Mouse (Mus musculus): ENCODE measurements around the gene Tecpr1.

Gene Tecpr1

DNA sequence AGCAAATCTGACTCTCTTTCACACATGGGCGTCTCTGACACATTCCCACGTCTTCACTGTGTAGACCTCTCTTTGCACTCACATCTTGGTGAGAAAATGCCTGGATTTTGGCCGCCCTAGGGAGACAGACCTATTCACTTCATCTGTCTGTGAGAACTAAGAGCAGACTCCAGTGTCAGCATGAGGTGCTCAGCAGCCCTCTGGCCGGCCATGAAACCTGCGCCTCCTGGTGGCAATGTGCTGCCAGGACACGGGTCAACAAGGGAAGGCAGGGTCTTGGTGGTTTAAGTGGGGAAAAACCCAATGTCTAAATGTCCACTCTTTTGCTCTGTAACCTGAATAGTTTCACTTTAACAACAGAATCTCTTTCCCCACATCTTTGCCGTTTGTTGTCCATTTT lies 9.0 kb downstream of the Tecpr1 start:
- peak; percentile 68 for DNase-seq (ENCODE audit: low read depth, low spot score)

- DNase-seq (ENCODE audit: low read depth, low spot score): peak; percentile 63
These were observed 15.9 kb downstream of the Tecpr1 start for GRCm38 (mm10) chr5:144207478-144207877.

DNA sequence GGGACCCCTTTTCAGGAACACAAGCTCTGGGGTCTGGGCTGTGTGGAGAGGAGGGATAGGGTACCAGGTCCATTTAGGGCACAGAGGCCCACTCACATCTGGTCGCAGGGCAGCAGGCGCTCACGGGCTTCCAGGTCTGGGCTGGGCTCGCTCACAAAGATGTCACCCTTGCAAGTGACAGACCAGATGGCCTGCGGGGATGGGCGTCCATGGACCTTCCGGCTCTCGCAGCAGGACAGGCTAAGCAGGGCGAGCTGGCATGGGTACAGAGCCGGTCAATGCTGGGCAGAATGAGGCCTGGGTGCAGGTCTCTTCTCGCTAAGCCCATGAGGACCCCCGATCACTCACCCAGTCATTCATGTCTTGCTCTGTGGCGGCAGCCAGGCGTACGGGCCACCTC lies 17.3 kb downstream of the Tecpr1 start:
- no peak for DNase-seq (ENCODE audit: low read depth, low spot score)

GRCm38 (mm10) chr5:144204911-144205310 lies 18.5 kb downstream of the Tecpr1 start:
- DNase-seq (ENCODE audit: low read depth, low spot score): no peak

DNA sequence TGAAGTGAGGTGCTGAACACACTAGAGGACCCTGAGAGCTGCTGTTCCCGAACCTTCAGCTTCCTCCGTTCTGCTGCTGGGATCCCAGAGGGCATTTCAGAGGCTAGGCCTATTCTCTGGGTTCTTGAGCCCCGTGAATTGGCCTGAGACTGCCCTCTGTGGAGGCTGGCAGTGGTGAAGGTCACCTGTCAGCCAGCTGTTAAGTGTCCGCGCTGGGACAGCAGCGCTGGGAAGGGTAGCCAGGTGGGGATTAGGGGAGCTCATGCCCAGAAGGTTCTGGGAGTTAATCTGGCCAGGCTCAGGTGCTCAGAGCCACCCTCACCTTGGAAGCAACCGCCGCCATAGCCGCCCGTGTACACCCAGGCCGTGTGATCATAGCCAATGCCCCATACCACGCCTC lies 19.1 kb downstream of the Tecpr1 start:
- no peak for DNase-seq (ENCODE audit: low read depth, low spot score)

DNA sequence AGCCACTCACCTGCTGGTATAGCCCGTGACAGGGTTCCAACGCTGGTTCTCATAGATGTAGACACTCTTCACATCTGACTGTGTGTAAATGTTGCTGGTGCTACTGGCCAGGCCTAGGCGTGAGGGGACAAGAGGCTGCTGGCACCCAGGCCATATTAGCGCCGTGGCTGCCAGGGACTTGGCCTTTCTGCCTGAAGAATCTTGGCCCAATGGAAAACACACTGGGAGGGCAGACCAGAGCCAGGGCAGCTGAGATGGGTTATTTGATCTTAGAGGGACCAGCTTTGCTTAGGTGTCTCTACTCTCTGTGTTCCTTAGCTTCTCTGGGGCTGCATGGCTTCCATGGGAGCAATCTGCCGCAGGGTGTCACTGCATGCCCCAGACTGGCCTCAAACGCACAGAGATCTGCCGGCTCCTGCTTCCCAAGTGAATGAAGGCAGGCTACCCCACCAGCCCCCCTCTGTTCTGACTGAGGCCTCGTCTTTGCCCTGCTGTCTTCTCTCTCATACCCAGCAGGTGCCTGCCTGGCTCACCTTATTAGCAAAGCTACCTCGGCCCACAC lies 19.9 kb downstream of the Tecpr1 start:
- no peak for DNase-seq (ENCODE audit: low read depth, low spot score)

DNA sequence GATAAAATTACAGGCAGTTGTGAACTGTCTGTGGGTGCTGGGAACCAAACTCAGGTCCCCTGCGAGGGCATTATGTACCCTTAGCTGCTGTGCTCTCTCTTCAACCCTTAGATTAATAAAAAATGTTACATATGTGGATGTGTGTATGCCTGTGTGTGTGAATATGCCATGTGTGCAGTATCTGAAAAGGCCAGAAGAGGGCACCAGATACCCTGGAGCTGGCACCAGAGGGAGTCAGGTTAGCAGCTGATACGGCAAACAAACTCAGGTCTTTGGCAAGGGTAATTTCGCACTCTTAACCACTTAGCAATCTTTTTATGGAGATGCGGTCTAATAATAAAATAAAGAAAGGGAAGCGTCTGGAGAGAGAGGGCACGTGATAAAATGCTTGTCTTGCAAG lies 21.0 kb downstream of the Tecpr1 start:
- peak; percentile 14 for DNase-seq (ENCODE audit: low read depth, low spot score)

- DNase-seq (ENCODE audit: low read depth, low spot score): peak; percentile 44
These were observed 22.8 kb downstream of the Tecpr1 start for GRCm38 (mm10) chr5:144200616-144201015.

GRCm38 (mm10) chr5:144195567-144195966 lies 27.8 kb downstream of the Tecpr1 start:
- no peak for DNase-seq (ENCODE audit: low read depth, low spot score)

- no peak for DNase-seq (ENCODE audit: low read depth, low spot score)
These were observed 29.0 kb downstream of the Tecpr1 start for GRCm38 (mm10) chr5:144194416-144194815.

GRCm38 (mm10) chr5:144192673-144193072 lies 30.7 kb downstream of the Tecpr1 start:
- no peak for DNase-seq (ENCODE audit: low read depth, low spot score)

DNA sequence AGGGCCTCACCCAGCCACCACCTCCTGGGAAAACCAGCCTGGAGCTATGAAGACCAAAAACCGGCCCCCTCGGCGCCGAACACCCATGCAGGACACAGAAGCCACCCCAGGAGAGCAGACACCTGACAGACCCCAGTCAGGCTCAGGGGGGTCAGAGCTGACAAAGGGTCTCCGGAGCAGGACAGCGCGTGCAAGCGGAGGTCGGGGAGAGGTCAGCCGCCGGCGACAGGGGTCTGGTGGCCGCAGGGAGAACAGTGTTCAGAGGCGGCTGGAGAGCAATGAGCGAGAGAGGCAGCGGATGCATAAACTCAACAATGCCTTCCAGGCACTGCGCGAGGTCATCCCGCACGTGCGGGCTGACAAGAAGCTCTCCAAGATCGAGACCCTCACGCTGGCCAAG lies 32.4 kb downstream of the Tecpr1 start:
- no peak for DNase-seq (ENCODE audit: low read depth, low spot score)

GRCm38 (mm10) chr5:144189950-144190583 lies 33.3 kb downstream of the Tecpr1 start, which contains the start of gene Bhlha15:
Gene Bhlha15, plus strand, starts transcription at chr5:144190286.
- no peak for DNase-seq (ENCODE audit: low read depth, low spot score)

DNA sequence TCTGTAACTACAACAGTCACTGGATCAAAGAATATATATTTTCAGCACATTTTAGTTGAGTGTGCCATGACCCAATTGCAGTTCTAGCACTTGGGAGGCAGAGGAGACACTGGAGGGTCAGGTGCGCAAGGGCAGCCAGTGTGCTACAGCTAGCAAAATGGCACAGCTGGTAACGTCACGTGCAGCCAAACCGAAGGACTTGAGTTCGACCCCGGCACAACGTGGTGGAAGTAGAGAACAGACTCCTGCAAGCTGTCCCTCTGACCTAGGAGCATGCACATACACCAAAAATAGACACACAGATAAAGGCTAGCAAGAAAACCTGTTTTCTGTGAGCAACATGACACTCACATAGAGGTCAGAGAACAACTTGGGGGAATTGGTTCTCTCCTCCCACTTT lies 34.1 kb downstream of the Tecpr1 start:
- no peak for DNase-seq (ENCODE audit: low read depth, low spot score)

DNA sequence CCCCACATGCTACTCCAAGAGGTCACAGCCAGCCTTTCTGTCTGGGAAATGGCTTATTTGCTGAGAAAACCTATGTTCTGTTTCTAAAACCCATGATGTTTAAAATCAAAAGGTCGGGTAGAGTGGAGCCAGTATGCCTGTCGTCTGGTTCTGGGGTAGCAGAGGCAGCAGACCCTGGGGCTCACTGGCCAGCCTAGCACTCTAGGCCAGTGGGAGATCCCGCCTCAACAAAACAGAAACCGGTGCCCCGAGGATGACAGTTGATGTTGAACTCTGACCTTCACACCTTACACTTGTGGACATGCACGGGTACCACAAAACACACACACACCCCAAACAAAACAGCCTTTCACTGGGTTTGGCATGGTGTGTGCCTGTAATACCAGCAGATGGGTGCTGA lies 35.0 kb downstream of the Tecpr1 start:
- no peak for DNase-seq (ENCODE audit: low read depth, low spot score)

DNA sequence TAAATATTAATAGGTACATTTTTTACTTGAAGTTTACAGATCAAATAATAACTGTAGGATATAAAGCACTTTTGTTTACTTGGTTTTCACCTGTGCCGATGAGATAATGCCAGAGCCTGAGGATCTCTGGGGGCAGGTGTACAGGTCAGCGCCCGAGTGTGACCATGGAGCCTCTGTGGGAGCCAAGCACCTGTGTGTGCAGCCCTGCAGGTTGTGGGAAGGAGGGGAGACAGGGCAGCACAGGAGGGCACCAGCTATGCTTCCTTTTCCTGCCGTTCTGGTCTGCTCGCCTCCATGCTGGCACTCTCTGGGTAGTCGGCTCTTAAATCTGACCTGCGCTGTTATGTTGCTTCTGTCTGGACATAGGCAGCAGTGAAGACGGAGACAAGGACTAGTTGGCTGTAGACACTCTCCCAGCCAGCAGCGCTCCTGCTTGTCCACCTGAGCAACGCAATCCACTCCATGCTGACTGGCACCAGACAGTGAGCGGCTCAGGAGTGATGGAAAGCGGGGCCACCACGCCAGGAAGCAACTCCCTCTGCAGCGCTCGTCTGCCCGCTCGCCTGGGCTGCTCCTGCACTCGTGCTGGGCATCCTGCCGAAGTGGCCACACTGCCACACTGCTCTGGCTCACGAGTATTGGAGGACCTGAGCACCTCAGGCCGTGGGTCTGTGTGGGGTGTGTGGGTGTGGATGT lies 38.9 kb downstream of the Tecpr1 start:
- no peak for DNase-seq (ENCODE audit: low read depth, low spot score)

- peak; percentile 53 for DNase-seq (ENCODE audit: low read depth, low spot score)
These were observed 39.6 kb downstream of the Tecpr1 start for GRCm38 (mm10) chr5:144183647-144184335.

GRCm38 (mm10) chr5:144183248-144183559 lies 40.2 kb downstream of the Tecpr1 start:
- no peak for DNase-seq (ENCODE audit: low read depth, low spot score)

DNA sequence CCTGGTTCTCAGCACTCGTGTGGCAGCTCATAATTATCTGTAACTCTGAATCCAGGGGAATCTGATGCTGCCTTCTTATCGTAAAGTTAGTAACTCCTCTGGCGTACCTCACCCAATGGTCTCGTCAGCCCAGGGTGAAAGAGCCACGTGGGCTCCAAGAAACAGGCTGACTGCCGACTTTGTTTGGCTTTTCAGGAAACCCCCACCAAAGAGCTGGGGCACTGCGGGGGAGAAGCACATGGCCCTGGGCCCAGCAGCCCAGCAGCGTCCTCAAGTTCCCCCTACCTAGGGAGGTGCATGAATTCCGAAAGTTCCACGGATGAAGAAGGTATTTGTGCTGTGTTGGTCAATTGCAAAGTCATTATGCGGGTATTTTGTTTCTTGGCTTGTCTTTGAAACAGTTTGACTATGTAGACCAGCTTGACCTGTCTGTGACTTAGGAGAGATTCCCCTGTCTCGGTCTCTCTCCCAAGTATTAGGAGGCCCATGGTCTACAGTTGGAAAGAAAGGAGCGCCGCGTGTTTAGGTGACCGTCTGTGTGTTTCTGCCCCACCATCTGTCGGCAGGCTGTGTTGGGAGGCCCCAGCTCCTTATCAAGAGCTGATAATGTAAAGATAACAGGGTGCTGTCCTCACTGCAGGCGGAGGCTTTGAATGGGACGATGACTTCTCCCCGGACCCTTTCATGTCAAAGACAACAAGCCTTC lies 40.7 kb downstream of the Tecpr1 start:
- no peak for DNase-seq (ENCODE audit: low read depth, low spot score)

DNA sequence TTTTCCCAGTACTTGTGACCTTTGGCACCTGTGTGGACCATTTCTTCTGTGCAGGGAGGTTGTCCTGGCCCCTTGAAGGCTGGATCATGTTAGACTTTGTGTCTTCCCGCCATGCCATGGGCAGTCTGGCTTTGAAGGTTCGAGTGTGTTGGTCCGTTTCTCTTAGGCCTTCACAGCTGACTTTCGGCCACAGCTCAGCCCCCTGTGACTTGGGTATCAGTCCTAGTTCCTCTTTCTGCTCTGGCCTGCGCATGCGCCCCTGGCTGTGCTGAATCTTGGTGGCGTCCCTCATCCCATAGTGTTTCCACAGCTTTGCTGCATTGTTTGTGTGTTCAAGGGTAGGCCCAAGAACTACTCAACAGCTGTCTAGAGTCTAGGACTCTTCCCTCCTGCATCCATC lies 42.2 kb downstream of the Tecpr1 start:
- DNase-seq (ENCODE audit: low read depth, low spot score): no peak

DNA sequence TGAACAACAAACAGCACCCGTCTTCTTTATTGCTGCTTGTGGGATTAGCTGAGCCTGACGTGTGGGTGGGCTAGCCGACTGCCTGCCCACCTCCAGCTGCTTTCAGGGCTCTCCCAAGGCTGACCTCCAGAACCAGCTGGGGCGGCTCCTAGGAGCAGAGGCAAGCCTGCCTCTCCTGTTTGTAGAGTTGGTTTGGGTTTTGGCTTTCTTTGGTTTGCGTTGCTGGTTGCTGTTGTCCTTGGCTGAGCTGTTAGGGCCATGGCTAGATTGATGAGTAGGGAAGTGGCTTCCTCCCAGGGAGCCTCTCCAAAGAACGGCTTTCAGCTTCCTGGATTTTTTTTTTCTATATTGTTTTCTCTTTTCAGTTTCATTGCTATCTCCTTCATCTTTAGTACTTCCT lies 45.2 kb downstream of the Tecpr1 start:
- no peak for DNase-seq (ENCODE audit: low read depth, low spot score)

- no peak for DNase-seq (ENCODE audit: low read depth, low spot score)
These were observed 49.8 kb downstream of the Tecpr1 start for GRCm38 (mm10) chr5:144173648-144174047.
